Mouse (Mus musculus) MEL (cell line): ENCODE measurements around the gene Irs2.

Experiments used
- CHD1 ChIP-seq: IDR thresholded peaks from 2 replicates; pipeline ENCODE4 v1.6.1; 2012; ENCODE audit warnings: low read depth, mild to moderate bottlenecking, inconsistent platforms, low read length, improper control_type of control experiment
- CHD2 ChIP-seq: IDR thresholded peaks from 2 replicates; pipeline ENCODE4 v1.6.1; 2011; ENCODE audit warnings: low read length, improper control_type of control experiment
- CTCF ChIP-seq, 3 experiments: IDR thresholded peaks in 2 of 3; conservative IDR thresholded peaks in 1 of 3; 2 replicates each; pipeline ENCODE4 v1.5.1; 2011 to 2012; ENCODE audit warnings: low read length in 3 of 3, low read depth in 2 of 3, mild to moderate bottlenecking in 2 of 3, improper control_type of control experiment in 1 of 3, inconsistent platforms in 1 of 3, mixed read lengths in 1 of 3, moderate library complexity in 1 of 3; ENCODE audit not compliant: control insufficient read depth in 1 of 3, insufficient read depth in 1 of 3, poor library complexity in 1 of 3, severe bottlenecking in 1 of 3
- EP300 ChIP-seq, 2 experiments: IDR thresholded peaks; 2 replicates each; pipeline ENCODE4 v1.6.1; 2011; ENCODE audit warnings: improper control_type of control experiment in 2 of 2, low read length in 2 of 2, low read depth in 1 of 2, mild to moderate bottlenecking in 1 of 2
- SMC3 ChIP-seq: IDR thresholded peaks from 2 replicates; pipeline ENCODE4 v1.6.1; 2011; ENCODE audit warnings: low read depth, low read length, improper control_type of control experiment

DNA sequence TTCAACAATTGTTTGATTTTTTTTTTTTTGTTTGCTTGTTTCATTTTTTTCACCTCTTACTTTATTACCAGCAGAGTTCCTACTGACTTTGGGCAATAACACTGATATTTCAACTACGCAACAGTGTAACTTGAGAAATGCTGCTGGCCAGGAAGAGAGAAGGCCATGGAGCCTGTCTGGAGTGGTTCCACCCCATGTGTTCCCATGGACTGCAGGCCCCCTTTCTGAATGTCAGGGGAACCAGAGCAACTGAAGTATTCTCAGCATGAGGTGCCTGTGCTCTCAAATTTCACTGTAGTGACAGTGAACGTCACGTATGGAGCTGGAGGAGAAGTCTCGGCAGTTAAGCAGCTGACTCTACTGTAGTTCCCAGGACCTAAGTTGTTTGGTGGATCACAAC is 35.3 kb upstream of the Irs2 start:
- TF ChIP-seq CTCF (IDR thresholded peaks at IDR 0.05 in 2 of 3, conservative IDR thresholded peaks at IDR 0.05 in 1 of 3; ENCODE audit: control insufficient read depth in 1 of 3, insufficient read depth in 1 of 3, low read depth in 2 of 3, low read length in 3 of 3, poor library complexity in 1 of 3, severe bottlenecking in 1 of 3) (no peak), CHD1 (no peak), EP300 (IDR thresholded peaks at IDR 0.05; ENCODE audit: low read depth in 1 of 2, low read length in 2 of 2) (no peak), CHD2 (no peak), SMC3 (no peak)
